Mouse (Mus musculus) right cerebral cortex, postnatal 10 days (tissue): ENCODE measurements at regions not wholly inside any gene's neighbourhood (a gene's known extent, or its start where the extent isn't known, plus 50 kb on each side); places are given as distances from the start of the nearest gene placed in this dataset.

Source experiments
- DNase-seq, 2 experiments: peaks; one replicate each; pipeline ENCODE4 v3.0.0; 2021; ENCODE audit warnings: low spot score in 2 of 2

GRCm38 (mm10) chr3:61849317-61849716, 483.6 kb upstream of the B430305J03Rik start:
- DNase-seq = no peak

DNA sequence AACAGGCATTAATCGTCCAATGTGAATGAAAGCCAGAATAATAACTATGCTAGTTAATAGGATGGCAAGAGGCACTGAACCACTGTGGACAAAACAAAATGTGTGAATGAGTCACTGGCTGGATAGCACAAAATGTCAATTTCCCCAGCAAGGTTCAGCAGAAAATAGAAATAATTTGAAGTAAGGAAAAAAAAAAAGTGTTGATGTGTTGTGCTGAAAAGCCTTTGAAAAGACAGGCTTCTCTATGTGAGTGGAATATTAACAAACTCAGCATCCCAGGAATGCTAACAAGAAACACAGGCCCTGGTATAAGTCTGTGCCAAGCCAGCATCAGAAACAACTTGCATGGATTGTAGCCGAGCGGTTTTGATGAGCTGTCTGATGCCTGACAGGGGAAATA, 481.0 kb upstream of the B430305J03Rik start:
- DNase-seq = peak; percentile 22 to 29

DNA sequence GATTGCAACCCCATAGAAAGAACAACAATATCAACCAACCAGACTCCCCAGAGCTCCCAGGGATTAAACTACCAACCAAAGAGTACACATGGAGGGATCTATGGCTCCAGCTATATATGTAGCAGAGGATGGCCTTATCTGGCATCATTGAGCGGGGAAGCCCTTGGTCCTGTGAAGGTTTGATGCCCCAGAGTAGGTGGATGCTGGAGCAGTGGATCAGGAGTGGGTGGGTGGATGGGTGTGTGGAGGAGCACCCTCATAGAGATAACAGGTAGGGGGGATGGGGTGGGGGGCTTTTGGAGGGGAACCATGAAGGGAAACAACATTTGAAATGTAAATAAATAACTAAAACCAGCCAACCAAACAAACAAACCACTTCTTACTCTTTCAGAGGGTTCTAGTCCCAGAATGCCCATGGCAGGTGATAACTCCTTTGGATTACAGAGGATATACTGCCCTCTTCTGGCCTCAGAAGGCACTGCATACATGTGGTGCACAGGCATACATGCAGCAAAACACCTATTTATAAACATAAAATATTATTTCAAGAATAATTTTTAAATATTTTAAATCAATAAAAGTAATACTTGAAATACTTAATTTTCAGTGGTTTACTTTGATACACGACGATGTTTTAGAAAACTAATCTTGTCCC, 473.7 kb upstream of the B430305J03Rik start:
- DNase-seq = peak; percentile 23 to 44

DNA sequence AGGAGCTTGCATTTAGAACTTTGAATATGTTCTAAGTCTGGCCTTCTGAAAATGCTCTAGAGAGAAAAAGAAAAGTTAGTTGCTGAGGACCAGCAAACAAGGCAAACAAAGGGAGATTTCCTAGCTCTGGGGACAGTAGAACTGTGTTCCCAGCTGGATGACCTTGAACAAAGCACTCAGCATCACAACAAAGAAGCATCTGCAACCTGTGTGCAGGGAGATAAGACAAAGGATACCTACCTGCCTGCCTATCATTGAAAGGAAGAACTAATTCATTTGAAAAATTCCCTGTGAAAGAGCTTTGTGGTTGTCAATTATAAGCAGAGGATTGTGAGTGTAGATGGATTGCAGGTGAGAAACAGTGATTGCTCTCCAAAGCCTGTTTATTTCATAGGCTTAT, 451.1 kb upstream of the B430305J03Rik start:
- DNase-seq = no peak

GRCm38 (mm10) chr3:61796021-61796420, 430.3 kb upstream of the B430305J03Rik start:
- DNase-seq = no peak

DNA sequence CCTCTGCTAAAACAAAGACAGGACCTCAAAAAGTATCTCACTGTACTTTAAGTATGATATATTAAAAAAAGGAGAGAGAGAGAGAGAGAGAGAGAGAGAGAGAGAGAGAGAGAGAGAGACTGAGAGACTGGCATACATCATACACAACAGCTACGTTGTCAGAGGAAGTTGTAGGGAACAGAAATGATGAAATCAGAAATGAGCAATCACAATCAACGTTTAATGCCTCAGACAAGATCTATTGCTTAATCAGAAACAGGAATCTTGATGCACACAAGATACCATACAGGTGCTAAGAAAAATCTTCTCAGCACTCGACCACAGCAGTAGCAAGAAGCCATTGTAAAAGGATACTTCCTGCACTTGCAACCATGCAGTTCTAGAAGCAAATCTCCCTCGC, 424.9 kb upstream of the B430305J03Rik start:
- DNase-seq = no peak
